Mouse (Mus musculus): ENCODE results near the gene Add3. TPM values are rescaled to one million over a fixed set of nuclear protein-coding genes. Genes with fewer than 3 reads are reported as not detected.
A peak's percentile ranks its signal among the peaks of the same experiment; 100 is the strongest.

Add3 gene
- total and polyA plus RNA-seq, 3 experiments: 14.0 to 52.9 TPM; not detected in 1

DNA sequence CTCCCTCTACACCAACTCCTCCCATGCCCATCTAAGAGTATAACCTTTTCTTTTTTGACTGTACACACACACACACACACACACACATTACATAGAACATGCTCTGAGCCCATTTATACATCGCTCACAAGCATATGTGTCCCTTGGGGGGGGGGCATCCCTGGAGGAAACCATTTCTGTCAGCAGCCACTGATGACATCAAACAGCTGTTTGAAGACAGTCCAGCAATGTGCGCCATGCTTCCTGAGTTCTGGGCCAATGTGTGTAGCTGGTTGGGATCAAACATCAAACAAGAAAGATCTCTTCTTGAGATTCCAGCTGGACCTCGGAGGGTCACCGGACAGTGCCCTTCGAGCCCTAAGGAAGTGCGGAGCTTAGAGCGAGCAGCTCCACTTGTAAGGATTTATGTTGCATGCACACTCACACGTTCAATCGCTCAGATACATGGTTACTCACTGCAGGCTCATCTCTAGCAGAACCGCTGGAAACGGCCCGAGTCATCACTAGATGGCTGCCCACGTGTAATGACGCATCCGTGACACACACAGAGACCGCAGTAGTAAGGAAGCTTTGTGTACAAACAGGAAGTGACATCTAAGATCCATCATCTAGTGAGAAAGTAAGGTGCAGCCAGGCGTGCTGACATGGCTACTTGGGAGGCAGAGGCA, 132.9 kb downstream of the Add3 start:
- Histone ChIP-seq H3K4me3 (ENCODE audit: control insufficient read depth in 1 of 2, insufficient read depth in 1 of 2, low read depth in 2 of 2, low read length in 2 of 2) (peak overlapping the region; percentile 45 to 46), H3K27me3 (ENCODE audit: control insufficient read depth in 1 of 2, insufficient read depth in 2 of 2, low read length in 2 of 2) (no peaks in the 10 kb centered on the region; a peak in 1 of 4 replicates), H3K9me3 (replicated peaks; ENCODE audit: insufficient read depth, low read length) (no peaks in the 10 kb centered on the region), H3K79me2 (ENCODE audit: control insufficient read depth, insufficient read depth, low read length, poor library complexity) (no peaks in the 10 kb centered on the region), H3K9ac (ENCODE audit: control insufficient read depth, low read depth, low read length, poor library complexity, severe bottlenecking) (no peak overlapping the region), H3K27ac (ENCODE audit: control insufficient read depth, low read depth, low read length) (no peak overlapping the region), H3K4me1 (ENCODE audit: control insufficient read depth in 1 of 2, insufficient read depth in 2 of 2, low read length in 2 of 2) (peaks cover 0 to 3% of the 10 kb centered on the region in 2 experiments; a peak in 1 of 4 replicates), H3K36me3 (ENCODE audit: control insufficient read depth in 1 of 2, insufficient read depth in 2 of 2, low read length in 2 of 2) (no peaks in the 10 kb centered on the region)
- DNase-seq (ENCODE audit: low read depth, low spot score): peak; percentile 71
- TF ChIP-seq MXI1 (IDR thresholded peaks at IDR 0.05; ENCODE audit: low read depth, low read length): no peak; the same call in 1 of the 2 replicates
- no peak for TF ChIP-seq MYB (IDR thresholded peaks at IDR 0.05; ENCODE audit: low read depth, low read length)
- TF ChIP-seq NRF1 (IDR thresholded peaks at IDR 0.05; ENCODE audit: insufficient read depth, low read depth, low read length, poor library complexity, severe bottlenecking): no peak
- 0 out of 2 replicates have a peak, but pooled peaks have one; percentile 7 for TF ChIP-seq ETS1 (IDR thresholded peaks at IDR 0.05; ENCODE audit: low read depth, low read length)

DNA sequence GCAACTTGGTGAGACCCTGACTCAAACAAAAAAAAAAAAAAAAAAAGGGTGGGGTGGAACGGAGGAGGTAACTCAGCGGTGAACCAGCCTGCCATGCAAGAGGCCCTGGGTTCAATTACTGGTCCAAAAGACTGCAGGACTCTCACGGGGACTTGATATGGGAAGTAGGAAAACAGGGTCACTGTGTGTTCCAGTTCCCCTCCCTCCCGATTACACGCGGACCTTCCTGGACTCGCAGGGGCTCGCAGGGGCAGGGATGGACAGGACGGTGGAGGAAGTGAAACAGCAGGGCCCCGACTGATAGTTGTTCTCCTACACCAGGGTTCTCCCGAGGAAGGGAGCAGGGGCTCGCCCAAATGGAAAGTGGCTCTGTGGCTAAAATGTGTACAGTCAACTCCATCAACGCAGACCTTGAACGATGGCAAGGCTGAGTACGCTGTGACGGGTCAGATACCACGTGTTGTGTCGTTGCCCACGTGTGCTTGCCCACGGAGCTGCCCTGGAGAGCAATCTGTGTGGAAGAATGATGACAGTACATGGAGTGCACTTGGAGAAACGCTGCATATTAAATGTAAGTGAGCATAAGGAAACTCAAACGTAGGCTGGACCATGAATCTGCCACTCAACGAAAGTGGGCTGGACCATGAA, 133.7 kb downstream of the Add3 start:
- peak overlapping the region; percentile 45 to 46 for H3K4me3 ChIP-seq (ENCODE audit: control insufficient read depth in 1 of 2, insufficient read depth in 1 of 2, low read depth in 2 of 2, low read length in 2 of 2)
- peak overlapping the region; percentile 52 for H3K9ac ChIP-seq (ENCODE audit: control insufficient read depth, low read depth, low read length, poor library complexity, severe bottlenecking)

DNA sequence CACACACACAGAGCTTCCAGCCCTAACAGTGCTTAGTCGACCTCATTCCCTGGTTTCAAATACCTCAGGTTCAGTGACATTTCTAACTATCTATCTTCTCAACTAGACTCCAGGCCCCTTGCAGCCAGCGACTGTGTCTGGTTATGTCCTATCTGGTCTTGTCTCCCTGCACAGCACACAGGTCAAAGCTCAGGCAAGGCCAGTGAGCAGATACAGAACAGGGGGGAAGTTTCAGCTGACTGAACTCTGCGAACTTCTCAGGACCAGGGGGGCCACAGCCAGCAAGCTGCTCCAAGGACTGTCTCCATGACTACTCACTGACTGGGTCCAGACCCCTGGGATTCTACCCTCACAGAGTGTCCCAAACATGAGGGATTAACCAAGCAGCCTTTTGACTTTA, 135.0 kb downstream of the Add3 start:
- no peak overlapping the region for H3K9ac ChIP-seq (ENCODE audit: control insufficient read depth, low read depth, low read length, poor library complexity, severe bottlenecking)
- peaks cover 0 to 5% of the 10 kb centered on the region in 2 experiments; a peak in 1 of 4 replicates for H3K36me3 ChIP-seq (ENCODE audit: control insufficient read depth in 1 of 2, insufficient read depth in 2 of 2, low read length in 2 of 2)
- TF ChIP-seq POLR2A (IDR thresholded peaks at IDR 0.05; ENCODE audit: control insufficient read depth in 1 of 2, insufficient read depth in 1 of 2, low read depth in 1 of 2, low read length in 2 of 2, poor library complexity in 1 of 2) (no peak), UBTF (IDR thresholded peaks at IDR 0.05; ENCODE audit: borderline replicate concordance, insufficient read depth, low read depth, low read length) (no peak), MAFK (IDR thresholded peaks at IDR 0.05; ENCODE audit: borderline replicate concordance, low read depth, low read length) (no peak), TCF12 (IDR thresholded peaks at IDR 0.05; ENCODE audit: low read depth, low read length) (no peak), KAT2A (conservative IDR thresholded peaks at IDR 0.05; ENCODE audit: low read depth, low read length) (no peak), CHD2 (IDR thresholded peaks at IDR 0.05; ENCODE audit: low read length) (no peak), CHD1 (IDR thresholded peaks at IDR 0.05; ENCODE audit: low read depth, low read length) (no peak), TBP (IDR thresholded peaks at IDR 0.05; ENCODE audit: low read depth, low read length) (no peak), USF2 (IDR thresholded peaks at IDR 0.05; ENCODE audit: borderline replicate concordance in 1 of 2, insufficient read depth in 1 of 2, low read depth in 1 of 2, low read length in 2 of 2) (no peak), ZKSCAN1 (IDR thresholded peaks at IDR 0.05; ENCODE audit: low read depth, low read length) (no peak), E2F4 (IDR thresholded peaks at IDR 0.05; ENCODE audit: borderline replicate concordance, low read depth, low read length) (no peak), SMC3 (IDR thresholded peaks at IDR 0.05; ENCODE audit: low read depth, low read length) (no peak)

More for the DNA sequence above, 133.7 kb downstream of the Add3 start:
- no peaks in the 10 kb centered on the region for H3K9me3 ChIP-seq (replicated peaks; ENCODE audit: insufficient read depth, low read length)
- peaks cover 0 to 4% of the 10 kb centered on the region in 2 experiments; a peak in 2 of 4 replicates for H3K4me1 ChIP-seq (ENCODE audit: control insufficient read depth in 1 of 2, insufficient read depth in 2 of 2, low read length in 2 of 2)
- H3K36me3 ChIP-seq (ENCODE audit: control insufficient read depth in 1 of 2, insufficient read depth in 2 of 2, low read length in 2 of 2): no peaks in the 10 kb centered on the region
- H3K27me3 ChIP-seq (ENCODE audit: control insufficient read depth in 1 of 2, insufficient read depth in 2 of 2, low read length in 2 of 2): no peaks in the 10 kb centered on the region; a peak in 1 of 4 replicates
- peak; percentile 67 for DNase-seq (ENCODE audit: low read depth, low spot score)
- no peak overlapping the region for H3K27ac ChIP-seq (ENCODE audit: control insufficient read depth, low read depth, low read length)
- no peaks in the 10 kb centered on the region for H3K79me2 ChIP-seq (ENCODE audit: control insufficient read depth, insufficient read depth, low read length, poor library complexity)
- TF ChIP-seq TAL1 (IDR thresholded peaks at IDR 0.05; ENCODE audit: low read length) (no peak), MAX (IDR thresholded peaks at IDR 0.05; ENCODE audit: low read length) (peak; percentile 76; the same call in 1 of the 2 replicates), SMC3 (IDR thresholded peaks at IDR 0.05; ENCODE audit: low read depth, low read length) (no peak), SIN3A (IDR thresholded peaks at IDR 0.05; ENCODE audit: low read length) (0 out of 2 replicates have a peak, but pooled peaks have one; percentile 34), RAD21 (IDR thresholded peaks at IDR 0.05; ENCODE audit: low read depth, low read length) (no peak), MXI1 (IDR thresholded peaks at IDR 0.05; ENCODE audit: low read depth, low read length) (peak; percentile 80), UBTF (IDR thresholded peaks at IDR 0.05; ENCODE audit: borderline replicate concordance, insufficient read depth, low read depth, low read length) (no peak), TCF12 (IDR thresholded peaks at IDR 0.05; ENCODE audit: low read depth, low read length) (no peak), KAT2A (conservative IDR thresholded peaks at IDR 0.05; ENCODE audit: low read depth, low read length) (no peak), GABPA (IDR thresholded peaks at IDR 0.05; ENCODE audit: low read depth, low read length) (no peak), POLR2A (IDR thresholded peaks at IDR 0.05; ENCODE audit: control insufficient read depth in 1 of 2, insufficient read depth in 1 of 2, low read depth in 1 of 2, low read length in 2 of 2, poor library complexity in 1 of 2) (no peak), ZKSCAN1 (IDR thresholded peaks at IDR 0.05; ENCODE audit: low read depth, low read length) (no peak), POLR2AphosphoS5 (IDR thresholded peaks at IDR 0.05; ENCODE audit: borderline replicate concordance, low read depth, low read length) (no peak), CHD2 (IDR thresholded peaks at IDR 0.05; ENCODE audit: low read length) (no peak), CHD1 (IDR thresholded peaks at IDR 0.05; ENCODE audit: low read depth, low read length) (no peak), RCOR1 (IDR thresholded peaks at IDR 0.05; ENCODE audit: low read depth, low read length) (no peak), ZNF384 (IDR thresholded peaks at IDR 0.05; ENCODE audit: low read depth, low read length) (no peak), POLR2AphosphoS2 (IDR thresholded peaks at IDR 0.05; ENCODE audit: low read length) (no peak), MAFK (IDR thresholded peaks at IDR 0.05; ENCODE audit: borderline replicate concordance, low read depth, low read length) (no peak)

More for the DNA sequence above, 135.0 kb downstream of the Add3 start:
- Histone ChIP-seq H3K27me3 (ENCODE audit: control insufficient read depth in 1 of 2, insufficient read depth in 2 of 2, low read length in 2 of 2) (no peaks in the 10 kb centered on the region; a peak in 1 of 4 replicates), H3K4me1 (ENCODE audit: control insufficient read depth in 1 of 2, insufficient read depth in 2 of 2, low read length in 2 of 2) (peaks cover 0 to 13% of the 10 kb centered on the region in 2 experiments; a peak in 3 of 4 replicates), H3K79me2 (ENCODE audit: control insufficient read depth, insufficient read depth, low read length, poor library complexity) (no peaks in the 10 kb centered on the region), H3K9me3 (replicated peaks; ENCODE audit: insufficient read depth, low read length) (no peaks in the 10 kb centered on the region), H3K27ac (ENCODE audit: control insufficient read depth, low read depth, low read length) (no peak overlapping the region), H3K4me3 (ENCODE audit: control insufficient read depth in 1 of 2, insufficient read depth in 1 of 2, low read depth in 2 of 2, low read length in 2 of 2) (no peak overlapping the region)
- no peak for DNase-seq (ENCODE audit: low read depth, low spot score)
